Mouse (Mus musculus): ENCODE measurements around the gene Defb43. TPM values are rescaled to one million over a fixed set of nuclear protein-coding genes. Genes with fewer than 3 reads are reported as not detected.

Gene Defb43
- polyA plus RNA-seq, 1 experiment from 2014 or later: not detected

DNA sequence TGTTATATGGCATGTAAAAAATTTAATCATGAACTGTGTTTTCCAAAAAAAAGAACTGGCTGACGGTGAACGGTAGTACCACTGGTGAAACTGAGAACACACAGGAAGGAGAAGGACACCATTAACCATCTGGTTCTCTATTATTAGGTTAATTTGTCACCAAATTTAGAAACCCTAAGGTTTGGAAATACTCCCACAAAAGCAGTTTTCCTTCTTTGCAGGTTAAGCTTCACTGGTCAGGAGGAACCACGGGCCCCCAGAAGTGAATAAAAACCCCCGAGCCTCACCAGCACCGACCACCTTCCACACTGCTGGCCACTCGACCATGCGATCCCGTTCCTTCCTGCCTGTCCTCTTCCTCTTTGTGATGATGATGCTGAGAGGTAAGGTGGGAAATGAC is 13.8 kb upstream of the Defb43 start, which contains the start of gene Defb47:
Defb47 (plus strand) TSS at position 301 of the 400 bp plus-strand sequence.
- Histone ChIP-seq H3K9me3 (ENCODE audit: control insufficient read depth, low read length) (no peaks in the 10 kb centered on the region), H3K27ac (ENCODE audit: low read depth, low read length) (no peak within 1 kb of the TSS), H3K4me2 (replicated peaks; ENCODE audit: low read depth, low read length) (no peak within 1 kb of the TSS), H3K27me3 (ENCODE audit: control insufficient read depth, insufficient read depth, low read length) (no peaks in the 10 kb centered on the region), H3K4me1 (ENCODE audit: control insufficient read depth, insufficient read depth, low read length) (no peaks in the 10 kb centered on the region), H3K9ac (ENCODE audit: low read depth, low read length) (no peak within 1 kb of the TSS), H3K36me3 (ENCODE audit: control insufficient read depth, insufficient read depth, low read length) (no peaks in the 10 kb centered on the region), H3K4me3 (ENCODE audit: low read length) (no peak within 1 kb of the TSS)
- no peak for ATAC-seq (ENCODE audit: low FRiP score, low TSS enrichment)
- WGBS: 48% methylated on average over 8 of the region's 8 CpGs

DNA sequence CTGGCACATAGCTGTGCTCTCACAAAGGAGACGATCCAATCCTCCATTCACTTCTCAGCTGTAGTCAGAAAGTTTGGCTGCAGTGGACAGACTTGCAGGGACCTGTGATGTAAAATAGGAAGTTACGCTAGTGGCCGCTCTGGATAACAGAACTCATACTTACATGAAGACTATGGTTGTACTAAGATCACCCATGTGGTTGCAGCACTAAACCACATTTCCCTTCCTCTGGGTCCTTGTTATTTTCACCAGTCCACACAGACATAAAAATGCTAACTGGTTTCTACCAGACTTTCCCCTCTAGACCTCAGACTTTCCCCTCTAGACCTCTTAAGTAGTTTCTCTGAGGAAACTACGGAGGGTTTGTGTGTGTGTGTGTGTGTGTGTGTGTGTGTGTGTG is 12.6 kb upstream of the Defb43 start:
- H3K4me2 ChIP-seq (replicated peaks; ENCODE audit: low read depth, low read length): no peak overlapping the region
- 92% methylated on average over 4 of the region's 4 CpGs for WGBS
- H3K4me1 ChIP-seq (ENCODE audit: control insufficient read depth, insufficient read depth, low read length): no peaks in the 10 kb centered on the region
- no peak overlapping the region for H3K27ac ChIP-seq (ENCODE audit: low read depth, low read length)
- no peaks in the 10 kb centered on the region for H3K36me3 ChIP-seq (ENCODE audit: control insufficient read depth, insufficient read depth, low read length)
- H3K4me3 ChIP-seq (ENCODE audit: low read length): no peak overlapping the region
- no peaks in the 10 kb centered on the region for H3K27me3 ChIP-seq (ENCODE audit: control insufficient read depth, insufficient read depth, low read length)
- H3K9ac ChIP-seq (ENCODE audit: low read depth, low read length): no peak overlapping the region
- no peaks in the 10 kb centered on the region for H3K9me3 ChIP-seq (ENCODE audit: control insufficient read depth, low read length)
- ATAC-seq (ENCODE audit: low FRiP score, low TSS enrichment): no peak

DNA sequence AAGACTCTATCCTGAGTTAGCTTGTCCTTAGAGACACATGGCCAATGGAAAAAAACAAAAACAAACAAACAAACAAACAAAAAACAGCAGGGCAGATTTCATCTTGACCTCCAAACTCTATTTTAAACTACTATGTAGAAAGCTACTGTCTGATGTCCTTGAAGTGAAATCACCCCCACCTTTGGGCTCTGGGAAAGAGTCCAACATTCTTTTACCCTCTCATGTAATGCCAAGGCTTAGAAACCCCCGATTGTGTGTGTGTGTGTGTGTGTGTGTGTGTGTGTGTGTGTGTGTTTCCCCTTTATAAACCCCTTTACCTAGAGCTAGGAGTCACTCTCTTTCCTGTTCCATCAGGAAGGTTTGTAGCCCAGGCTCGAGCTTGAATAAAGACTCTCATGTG is 9.0 kb upstream of the Defb43 start:
- no peak overlapping the region for H3K4me3 ChIP-seq (ENCODE audit: low read length)
- H3K9me3 ChIP-seq (ENCODE audit: control insufficient read depth, low read length): no peaks in the 10 kb centered on the region
- H3K4me2 ChIP-seq (replicated peaks; ENCODE audit: low read depth, low read length): no peak overlapping the region
- H3K4me1 ChIP-seq (ENCODE audit: control insufficient read depth, insufficient read depth, low read length): no peaks in the 10 kb centered on the region
- no peaks in the 10 kb centered on the region for H3K27me3 ChIP-seq (ENCODE audit: control insufficient read depth, insufficient read depth, low read length)
- no peak overlapping the region for H3K27ac ChIP-seq (ENCODE audit: low read depth, low read length)
- H3K9ac ChIP-seq (ENCODE audit: low read depth, low read length): no peak overlapping the region
- no peak for ATAC-seq (ENCODE audit: low FRiP score, low TSS enrichment)
- no peaks in the 10 kb centered on the region for H3K36me3 ChIP-seq (ENCODE audit: control insufficient read depth, insufficient read depth, low read length)
- WGBS: 80% methylated on average over 2 of the region's 2 CpGs

DNA sequence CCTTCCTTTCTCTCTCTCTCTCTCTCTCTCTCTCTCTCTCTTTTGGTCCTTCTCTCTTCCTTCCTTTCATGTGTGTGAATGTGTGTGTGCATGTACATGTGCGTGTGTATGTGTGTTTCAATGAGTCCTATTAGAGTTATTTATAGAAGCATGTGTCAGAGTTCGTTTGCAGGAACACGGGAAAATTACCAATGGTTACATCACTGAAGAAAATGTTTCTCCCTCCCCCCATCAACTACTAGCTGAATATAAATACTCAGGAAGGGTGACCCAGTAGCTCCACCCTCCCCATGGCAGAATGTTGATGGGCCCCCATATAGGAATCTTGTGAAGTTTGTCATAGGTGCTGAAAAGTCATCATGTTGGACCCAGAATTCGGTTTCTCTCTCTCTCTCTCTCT is 1.5 kb downstream of the Defb43 start:
- ATAC-seq (ENCODE audit: low FRiP score, low TSS enrichment): no peak
- Histone ChIP-seq H3K4me3 (ENCODE audit: low read length) (no peak overlapping the region), H3K27me3 (ENCODE audit: control insufficient read depth, insufficient read depth, low read length) (no peaks in the 10 kb centered on the region), H3K4me2 (replicated peaks; ENCODE audit: low read depth, low read length) (no peak overlapping the region), H3K36me3 (ENCODE audit: control insufficient read depth, insufficient read depth, low read length) (no peaks in the 10 kb centered on the region), H3K9me3 (ENCODE audit: control insufficient read depth, low read length) (no peaks in the 10 kb centered on the region), H3K27ac (ENCODE audit: low read depth, low read length) (no peak overlapping the region), H3K9ac (ENCODE audit: low read depth, low read length) (no peak overlapping the region), H3K4me1 (ENCODE audit: control insufficient read depth, insufficient read depth, low read length) (no peaks in the 10 kb centered on the region)
- 59% methylated on average over 4 of the region's 4 CpGs for WGBS

DNA sequence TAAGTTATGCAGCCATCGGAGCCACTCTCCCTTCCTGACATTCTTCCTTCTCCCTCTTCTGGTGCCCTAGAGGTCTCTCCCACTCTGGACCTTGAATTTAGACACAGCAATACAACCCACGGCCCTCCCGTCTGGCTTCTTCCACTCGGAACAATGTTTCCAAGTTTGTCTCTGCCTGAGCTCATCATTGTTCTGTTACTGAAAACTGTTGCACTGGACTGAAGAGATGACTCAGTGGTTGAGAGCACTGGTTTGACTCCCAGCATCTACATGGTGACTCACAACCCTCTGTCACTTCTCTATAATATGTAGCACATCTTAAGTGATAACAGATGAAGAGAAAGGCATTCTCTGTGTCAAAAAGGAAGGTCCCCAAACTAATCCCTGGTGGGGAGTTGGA is 3.1 kb downstream of the Defb43 start:
- 80% methylated on average over 4 of the region's 4 CpGs for WGBS

DNA sequence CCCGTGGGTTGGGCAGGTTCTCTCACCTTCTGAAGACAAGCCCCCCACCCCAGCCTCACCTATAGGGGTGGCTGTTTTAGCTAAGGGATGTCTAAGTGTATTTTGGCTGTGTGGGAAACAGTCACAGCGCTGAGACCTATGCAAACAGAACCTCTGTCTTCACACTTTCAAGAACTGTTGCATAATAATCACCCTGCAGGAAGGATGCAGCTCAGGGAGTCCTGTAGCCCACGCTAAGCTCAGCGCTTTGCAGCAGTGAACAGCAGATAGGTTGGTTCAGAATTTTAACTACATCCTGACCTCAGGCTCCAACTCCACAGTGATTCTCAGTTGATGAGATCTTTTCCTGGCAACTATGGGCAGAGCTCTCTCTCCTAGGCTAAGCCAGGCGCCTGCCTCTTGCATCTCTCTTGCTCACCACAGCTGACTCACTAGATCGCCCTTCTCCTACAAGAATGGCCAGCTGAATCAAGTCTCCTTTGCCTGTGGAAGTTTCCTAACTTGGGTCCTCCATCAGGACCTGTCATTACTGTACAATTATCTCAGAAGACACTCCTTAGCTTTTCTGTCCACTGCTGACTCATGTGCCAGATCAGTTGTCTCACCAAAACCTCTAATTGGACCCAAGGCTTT is 9.1 kb downstream of the Defb43 start:
- H3K27me3 ChIP-seq (ENCODE audit: control insufficient read depth, insufficient read depth, low read length): no peaks in the 10 kb centered on the region
- no peaks in the 10 kb centered on the region for H3K36me3 ChIP-seq (ENCODE audit: control insufficient read depth, insufficient read depth, low read length)
- no peak for ATAC-seq (ENCODE audit: low FRiP score, low TSS enrichment)
- no peaks in the 10 kb centered on the region for H3K4me1 ChIP-seq (ENCODE audit: control insufficient read depth, insufficient read depth, low read length)
- H3K4me2 ChIP-seq (replicated peaks; ENCODE audit: low read depth, low read length): no peak overlapping the region
- no peak overlapping the region for H3K27ac ChIP-seq (ENCODE audit: low read depth, low read length)
- no peaks in the 10 kb centered on the region for H3K9me3 ChIP-seq (ENCODE audit: control insufficient read depth, low read length)
- 64% methylated on average over 6 of the region's 6 CpGs for WGBS
- no peak overlapping the region for H3K9ac ChIP-seq (ENCODE audit: low read depth, low read length)
- H3K4me3 ChIP-seq (ENCODE audit: low read length): no peak overlapping the region

More for the DNA sequence above, 3.1 kb downstream of the Defb43 start:
- Histone ChIP-seq H3K36me3 (ENCODE audit: control insufficient read depth, insufficient read depth, low read length) (no peaks in the 10 kb centered on the region), H3K9me3 (ENCODE audit: control insufficient read depth, low read length) (no peaks in the 10 kb centered on the region), H3K27ac (ENCODE audit: low read depth, low read length) (no peak overlapping the region), H3K27me3 (ENCODE audit: control insufficient read depth, insufficient read depth, low read length) (no peaks in the 10 kb centered on the region), H3K4me1 (ENCODE audit: control insufficient read depth, insufficient read depth, low read length) (no peaks in the 10 kb centered on the region), H3K4me3 (ENCODE audit: low read length) (no peak overlapping the region), H3K9ac (ENCODE audit: low read depth, low read length) (no peak overlapping the region), H3K4me2 (replicated peaks; ENCODE audit: low read depth, low read length) (no peak overlapping the region)
- no peak for ATAC-seq (ENCODE audit: low FRiP score, low TSS enrichment)

DNA sequence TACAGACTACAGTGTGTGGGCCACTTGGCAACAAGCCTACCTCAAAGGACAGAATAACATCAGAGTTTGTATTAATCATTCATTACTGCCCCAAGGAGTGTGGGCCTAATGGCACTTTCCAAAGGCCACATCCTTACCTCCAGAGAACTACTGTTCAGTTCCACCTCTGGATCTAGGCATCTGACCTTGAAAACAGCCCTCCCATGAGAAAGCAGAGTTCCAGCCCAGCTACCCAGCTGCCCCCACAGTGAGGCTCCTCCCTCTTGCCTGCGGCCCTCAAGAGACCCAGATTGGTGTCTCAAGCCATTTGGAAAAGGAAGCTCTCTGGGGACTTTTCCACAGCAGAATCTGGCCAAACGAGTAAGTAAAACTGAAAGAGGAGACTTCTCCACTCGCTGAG is 35.1 kb downstream of the Defb43 start, which contains the start of gene Defb42:
Defb42 (plus strand) TSS at position 301 of the 400 bp plus-strand sequence.
- Histone ChIP-seq H3K4me1 (ENCODE audit: control insufficient read depth, insufficient read depth, low read length) (no peaks in the 10 kb centered on the region), H3K4me3 (ENCODE audit: low read length) (no peak within 1 kb of the TSS), H3K4me2 (replicated peaks; ENCODE audit: low read depth, low read length) (no peak within 1 kb of the TSS), H3K27ac (ENCODE audit: low read depth, low read length) (no peak within 1 kb of the TSS), H3K27me3 (ENCODE audit: control insufficient read depth, insufficient read depth, low read length) (no peaks in the 10 kb centered on the region), H3K9ac (ENCODE audit: low read depth, low read length) (no peak within 1 kb of the TSS), H3K9me3 (ENCODE audit: control insufficient read depth, low read length) (no peaks in the 10 kb centered on the region), H3K36me3 (ENCODE audit: control insufficient read depth, insufficient read depth, low read length) (no peaks in the 10 kb centered on the region)
- no peak for ATAC-seq (ENCODE audit: low FRiP score, low TSS enrichment)
- 77% methylated on average over 3 of the region's 3 CpGs for WGBS

DNA sequence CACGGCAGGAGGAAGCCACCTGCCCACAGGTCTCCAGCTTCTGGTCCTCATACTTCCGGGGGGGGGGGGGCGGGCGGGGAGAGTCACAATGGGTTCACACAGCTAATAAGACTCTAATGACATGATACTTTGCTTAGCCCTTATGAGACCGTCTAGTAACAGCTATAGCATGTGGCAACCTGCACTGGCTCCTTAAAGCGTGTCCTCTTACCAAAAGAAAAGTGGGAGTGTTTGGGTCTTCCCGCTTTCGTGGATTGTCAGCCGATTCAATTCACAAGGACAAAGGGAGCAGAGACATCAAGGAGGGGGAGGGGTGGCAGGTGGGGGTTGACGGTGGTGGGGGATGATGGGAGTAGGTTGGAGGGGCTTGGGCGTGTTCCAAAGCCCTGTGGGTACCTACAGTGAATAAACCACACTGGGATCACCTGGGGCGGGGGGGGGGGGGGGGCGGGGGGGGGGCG is 38.4 kb downstream of the Defb43 start, which contains the start of gene Defb30:
Defb30 (minus strand) TSS at position 51 of the 461 bp plus-strand sequence.
- Histone ChIP-seq H3K4me1 (ENCODE audit: control insufficient read depth, insufficient read depth, low read length) (no peaks in the 10 kb centered on the region), H3K4me3 (ENCODE audit: low read length) (no peak within 1 kb of the TSS), H3K27me3 (ENCODE audit: control insufficient read depth, insufficient read depth, low read length) (no peaks in the 10 kb centered on the region), H3K9ac (ENCODE audit: low read depth, low read length) (no peak within 1 kb of the TSS), H3K9me3 (ENCODE audit: control insufficient read depth, low read length) (no peaks in the 10 kb centered on the region), H3K36me3 (ENCODE audit: control insufficient read depth, insufficient read depth, low read length) (no peaks in the 10 kb centered on the region), H3K27ac (ENCODE audit: low read depth, low read length) (no peak within 1 kb of the TSS), H3K4me2 (replicated peaks; ENCODE audit: low read depth, low read length) (no peak within 1 kb of the TSS)
- WGBS: 66% methylated on average over 9 of the region's 14 CpGs
- no peak for ATAC-seq (ENCODE audit: low FRiP score, low TSS enrichment)

DNA sequence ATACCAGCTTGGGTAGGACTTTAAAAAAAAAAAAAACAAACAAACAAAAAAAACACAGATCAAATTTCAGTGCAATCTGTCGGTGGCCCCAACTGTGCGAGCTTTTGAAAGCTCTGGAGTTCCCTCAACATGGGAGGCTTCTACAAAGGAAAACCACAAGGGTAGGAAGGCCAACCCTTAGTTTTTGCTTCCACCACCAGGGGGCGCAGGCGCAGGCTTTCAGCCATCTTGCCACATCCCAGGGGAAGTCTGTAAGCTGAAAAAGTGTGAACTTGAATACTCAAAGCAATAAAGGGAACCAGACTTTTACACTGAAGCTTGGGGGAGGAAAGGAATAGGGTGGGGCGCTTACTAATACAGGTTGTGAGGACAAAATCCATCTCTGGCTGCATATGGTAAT is 39.2 kb downstream of the Defb43 start:
- Histone ChIP-seq H3K4me3 (ENCODE audit: low read length) (no peak overlapping the region), H3K4me2 (replicated peaks; ENCODE audit: low read depth, low read length) (no peak overlapping the region), H3K27me3 (ENCODE audit: control insufficient read depth, insufficient read depth, low read length) (no peaks in the 10 kb centered on the region), H3K9ac (ENCODE audit: low read depth, low read length) (no peak overlapping the region), H3K27ac (ENCODE audit: low read depth, low read length) (no peak overlapping the region), H3K4me1 (ENCODE audit: control insufficient read depth, insufficient read depth, low read length) (no peaks in the 10 kb centered on the region), H3K36me3 (ENCODE audit: control insufficient read depth, insufficient read depth, low read length) (no peaks in the 10 kb centered on the region), H3K9me3 (ENCODE audit: control insufficient read depth, low read length) (no peaks in the 10 kb centered on the region)
- WGBS: 35% methylated on average over 5 of the region's 5 CpGs
- ATAC-seq (ENCODE audit: low FRiP score, low TSS enrichment): no peak
